Mouse (Mus musculus) limb, embryonic 13.5 days (tissue): ENCODE measurements around the gene Gm20390. TPM values are rescaled to one million over a fixed set of nuclear protein-coding genes. Genes with fewer than 3 reads are reported as not detected.

Experiments
- ATAC-seq: fragments of 200-750 bp; cut with Nextera tagmentation; 2 replicates; pipeline ENCODE4 v1.8.0; 2017; ENCODE audit warnings: low read depth, moderate number of reproducible peaks, moderate TSS enrichment; ENCODE audit not compliant: low FRiP score
- H3K27ac ChIP-seq: fragments of 300-500 bp; sonication (generic); 2 replicates; pipeline ENCODE4 v1.5.1; 2015; ENCODE audit warnings: inconsistent platforms, mild to moderate bottlenecking, moderate library complexity
- H3K27me3 ChIP-seq: fragments of 300-500 bp; sonication (generic); 2 replicates; pipeline ENCODE4 v1.6.1; 2015; ENCODE audit warnings: mild to moderate bottlenecking, inconsistent platforms
- H3K36me3 ChIP-seq: fragments of 300-500 bp; sonication (generic); 2 replicates; pipeline ENCODE4 v1.6.1; 2015; ENCODE audit warnings: inconsistent platforms, mild to moderate bottlenecking, moderate library complexity
- H3K4me1 ChIP-seq: fragments of 300-500 bp; sonication (generic); 2 replicates; pipeline ENCODE4 v1.6.1; 2015; ENCODE audit warnings: inconsistent platforms
- H3K4me2 ChIP-seq: fragments of 300-500 bp; sonication (generic); replicated peaks from 2 replicates; pipeline ENCODE4 v1.6.1; 2015; ENCODE audit warnings: inconsistent platforms, mild to moderate bottlenecking, moderate library complexity
- H3K4me3 ChIP-seq: fragments of 300-500 bp; sonication (generic); 2 replicates; pipeline ENCODE4 v1.5.1; 2015; ENCODE audit warnings: moderate library complexity, mild to moderate bottlenecking, inconsistent platforms
- H3K9ac ChIP-seq: fragments of 300-500 bp; sonication (generic); 2 replicates; pipeline ENCODE4 v1.6.1; 2015; ENCODE audit warnings: mild to moderate bottlenecking, inconsistent platforms
- H3K9me3 ChIP-seq: fragments of 300-500 bp; sonication (generic); 2 replicates; pipeline ENCODE4 v1.6.1; 2016; ENCODE audit warnings: inconsistent platforms
- WGBS: fragments of 180-500 bp; shearing (Covaris S2); methylation state at CpG from one replicate; pipeline ENCODE4 v1.1.7; 2015; 5-methylcytosine and 5-hydroxymethylcytosine counted together
- polyA plus RNA-seq: library from polyadenylated mRNA; unstranded; fragments of >200 nt; fragmentation: Nextera tagmentation; extraction: Ambion mirVana; gene quantifications from 2 replicates; pipeline ENCODE4 v1.2.1, GENCODE M21; 2015

Gm20390 gene
- polyA plus RNA-seq, 1 experiment from 2014 or later = 400 TPM

DNA sequence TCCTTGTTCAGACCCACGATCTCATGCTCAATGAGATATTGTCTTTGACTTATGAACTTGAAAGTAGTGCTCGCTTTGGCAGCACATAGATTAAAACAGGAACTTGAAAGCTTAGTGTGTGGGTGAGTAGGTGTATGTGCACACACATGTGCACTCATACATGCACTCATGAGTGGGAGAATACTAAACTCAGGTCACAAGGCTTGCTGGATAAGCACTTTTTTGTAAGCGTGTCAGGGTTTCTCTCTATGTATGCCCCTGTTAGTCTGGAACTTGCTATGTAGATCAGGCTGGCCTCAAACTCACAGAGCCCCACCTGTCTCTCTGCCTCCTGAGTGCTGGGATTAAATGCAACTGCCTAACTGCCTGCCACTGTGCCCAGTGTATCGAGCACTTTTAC is 18.9 kb upstream of the Gm20390 start:
- Histone ChIP-seq H3K4me3 (no peak overlapping the region), H3K4me2 (no peak overlapping the region), H3K36me3 (no peaks in the 10 kb centered on the region), H3K9me3 (no peaks in the 10 kb centered on the region), H3K4me1 (no peaks in the 10 kb centered on the region), H3K9ac (no peak overlapping the region), H3K27ac (no peak overlapping the region), H3K27me3 (no peaks in the 10 kb centered on the region)
- no peak for ATAC-seq
- 82% methylated on average over 4 of the region's 4 CpGs for WGBS

DNA sequence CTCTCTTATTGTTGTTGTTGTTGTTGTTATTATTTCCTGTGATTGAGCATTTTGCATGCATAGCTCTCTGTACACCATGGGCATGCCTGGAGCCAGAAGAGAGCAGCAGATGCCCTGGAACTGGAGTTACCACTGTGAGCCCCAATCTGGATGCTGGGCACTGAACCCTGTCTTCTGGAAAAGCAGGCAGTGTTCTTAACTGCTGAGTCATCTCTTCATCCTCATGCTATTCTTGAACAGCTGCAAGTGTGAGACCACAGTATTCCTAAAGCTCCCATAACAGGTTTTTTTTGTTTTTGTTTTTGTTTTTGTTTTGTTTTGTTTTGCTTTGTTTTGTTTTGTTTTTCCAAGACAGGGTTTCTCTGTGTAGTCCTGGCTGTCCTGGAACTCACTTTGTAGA is 18.2 kb upstream of the Gm20390 start:
- no peaks in the 10 kb centered on the region for H3K4me1 ChIP-seq
- no peak overlapping the region for H3K4me2 ChIP-seq
- no peaks in the 10 kb centered on the region for H3K9me3 ChIP-seq
- no peak for ATAC-seq
- H3K27ac ChIP-seq = no peak overlapping the region
- no peak overlapping the region for H3K9ac ChIP-seq
- H3K36me3 ChIP-seq = no peaks in the 10 kb centered on the region
- no peak overlapping the region for H3K4me3 ChIP-seq
- no peaks in the 10 kb centered on the region for H3K27me3 ChIP-seq

DNA sequence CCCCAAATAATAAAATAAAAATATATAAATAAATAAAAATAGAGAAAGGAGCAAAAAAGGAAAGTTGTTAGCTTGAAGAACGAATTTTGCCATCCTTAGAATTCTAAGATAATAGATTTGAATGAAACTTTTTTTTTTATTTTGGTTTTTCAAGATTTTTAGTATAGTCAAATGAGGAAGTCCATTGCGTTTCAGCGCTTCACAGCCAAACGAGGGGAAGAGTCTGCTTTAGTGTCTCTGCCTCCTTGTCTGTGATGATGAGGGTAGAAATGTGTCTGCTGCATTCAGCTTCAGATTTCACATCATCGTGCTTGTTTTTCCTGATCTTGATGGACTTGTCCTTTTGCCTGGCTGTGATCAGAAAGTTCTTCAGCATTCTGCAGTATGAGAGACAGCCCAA is 17.2 kb upstream of the Gm20390 start:
- no peak overlapping the region for H3K27ac ChIP-seq
- ATAC-seq = no peak
- 86% methylated on average over 5 of the region's 5 CpGs for WGBS

GRCm38 (mm10) chr11:93984619-93985018 is 16.5 kb upstream of the Gm20390 start:
- Histone ChIP-seq H3K27me3 (no peaks in the 10 kb centered on the region), H3K9me3 (no peaks in the 10 kb centered on the region), H3K4me3 (no peak overlapping the region), H3K4me1 (no peaks in the 10 kb centered on the region), H3K27ac (no peak overlapping the region), H3K9ac (no peak overlapping the region), H3K36me3 (no peaks in the 10 kb centered on the region), H3K4me2 (no peak overlapping the region)
- WGBS = 82% methylated on average over 3 of the region's 3 CpGs
- no peak for ATAC-seq

More for the DNA sequence above, 17.2 kb upstream of the Gm20390 start:
- Histone ChIP-seq H3K27me3 (no peaks in the 10 kb centered on the region), H3K36me3 (no peaks in the 10 kb centered on the region), H3K9ac (no peak overlapping the region), H3K9me3 (no peaks in the 10 kb centered on the region), H3K4me3 (no peak overlapping the region), H3K4me1 (no peaks in the 10 kb centered on the region), H3K4me2 (no peak overlapping the region)

DNA sequence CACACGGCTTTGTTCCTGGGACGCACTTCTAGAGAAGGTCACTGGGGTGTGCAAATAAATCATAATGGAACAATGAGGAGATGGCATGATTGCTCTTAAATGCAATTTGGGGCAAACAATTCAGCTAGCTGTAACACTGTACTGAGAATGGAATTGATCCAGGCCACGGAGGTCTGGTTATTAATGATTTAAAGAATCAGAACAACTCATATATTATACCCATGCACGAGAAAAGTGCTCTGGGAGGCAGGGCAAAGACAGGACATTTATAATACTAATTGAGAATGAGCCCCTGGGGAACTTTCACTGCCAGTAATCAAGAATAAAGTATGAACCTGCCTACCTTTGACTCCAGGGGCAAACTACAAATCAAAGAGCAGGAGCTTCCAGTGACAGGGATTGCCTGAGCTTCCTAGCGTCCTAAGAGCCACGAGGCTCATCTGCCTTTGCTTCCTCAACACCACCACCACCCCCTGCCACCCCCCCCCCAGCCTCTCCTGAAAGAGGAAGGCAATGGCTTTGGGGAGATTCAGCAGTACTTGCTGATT is 11.5 kb upstream of the Gm20390 start:
- Histone ChIP-seq H3K9ac (no peak overlapping the region), H3K4me2 (no peak overlapping the region), H3K4me1 (no peaks in the 10 kb centered on the region), H3K9me3 (no peaks in the 10 kb centered on the region), H3K27ac (no peak overlapping the region), H3K36me3 (no peaks in the 10 kb centered on the region), H3K4me3 (no peak overlapping the region), H3K27me3 (no peaks in the 10 kb centered on the region)
- ATAC-seq = no peak
- WGBS = 39% methylated on average over 6 of the region's 6 CpGs

DNA sequence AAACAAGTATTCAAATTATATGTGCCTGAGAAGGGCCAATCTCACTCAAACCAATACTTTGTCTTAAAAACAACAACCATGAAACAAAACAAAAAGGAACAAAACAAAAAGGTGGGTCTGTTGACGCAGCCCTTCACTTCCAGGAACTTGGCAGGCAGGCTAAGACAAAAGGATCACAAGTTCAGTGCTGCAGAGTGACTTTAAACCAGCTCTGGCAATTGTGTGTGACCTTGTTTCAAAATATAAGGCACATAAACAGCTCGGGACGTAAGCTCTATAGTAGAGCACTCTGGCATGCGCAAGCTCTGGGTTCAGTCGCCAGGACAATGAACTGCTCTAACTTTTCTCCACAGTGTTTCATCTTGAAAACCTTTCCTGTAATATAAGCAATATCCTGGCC is 4.9 kb upstream of the Gm20390 start:
- Histone ChIP-seq H3K36me3 (no peaks in the 10 kb centered on the region), H3K9me3 (no peaks in the 10 kb centered on the region), H3K4me2 (no peak overlapping the region), H3K9ac (no peak overlapping the region), H3K27me3 (no peaks in the 10 kb centered on the region), H3K4me3 (no peak overlapping the region), H3K27ac (no peak overlapping the region), H3K4me1 (peaks cover 8% of the 10 kb centered on the region)
- ATAC-seq = no peak
- 85% methylated on average over 5 of the region's 5 CpGs for WGBS

DNA sequence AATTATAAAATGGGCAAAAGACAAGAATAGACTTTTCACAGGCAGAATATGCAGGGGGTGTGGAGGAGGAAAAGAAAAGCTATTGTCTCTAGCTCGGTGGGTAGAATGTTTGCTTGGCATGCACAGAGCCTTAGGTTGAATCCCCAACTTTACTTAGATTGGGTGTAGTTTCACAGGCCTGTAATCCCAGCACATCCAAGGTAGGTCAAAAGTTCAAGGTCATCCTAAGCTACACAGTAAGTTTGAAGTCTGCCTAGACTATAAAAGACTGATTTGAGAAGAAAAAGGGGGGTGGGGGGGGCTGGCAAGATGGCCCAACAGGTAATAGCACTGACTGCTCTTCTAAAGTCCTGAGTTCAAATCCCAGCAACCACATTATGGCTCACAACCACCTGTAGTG is 1.7 kb upstream of the Gm20390 start:
- Histone ChIP-seq H3K9ac (no peak overlapping the region), H3K4me1 (peaks cover 16% of the 10 kb centered on the region), H3K4me2 (no peak overlapping the region), H3K27me3 (no peaks in the 10 kb centered on the region), H3K27ac (no peak overlapping the region), H3K9me3 (no peaks in the 10 kb centered on the region), H3K36me3 (peaks cover 11% of the 10 kb centered on the region), H3K4me3 (no peak overlapping the region)
- whole genome bisulfite sequencing = 81% methylated on average over 1 of the region's 1 CpGs
- no peak for ATAC-seq

GRCm38 (mm10) chr11:93969171-93969570 is 1.1 kb upstream of the Gm20390 start:
- peak overlapping the region; percentile 58; the same call in 1 of the 2 replicates for H3K4me2 ChIP-seq
- WGBS = 93% methylated on average over 6 of the region's 6 CpGs
- ATAC-seq = no peak

GRCm38 (mm10) chr11:93968848-93969128 is 695 bp upstream of the Gm20390 start:
- Histone ChIP-seq H3K9me3 (no peaks in the 10 kb centered on the region), H3K36me3 (peaks cover 21% of the 10 kb centered on the region), H3K27me3 (no peaks in the 10 kb centered on the region), H3K4me3 (peak overlapping the region; percentile 69), H3K9ac (peak overlapping the region; percentile 32; the same call in 1 of the 2 replicates), H3K4me1 (peaks cover 16% of the 10 kb centered on the region), H3K27ac (no peak overlapping the region), H3K4me2 (peak overlapping the region; percentile 58)
- ATAC-seq = no peak
- 44% methylated on average over 6 of the region's 6 CpGs for WGBS

More at GRCm38 (mm10) chr11:93969171-93969570, 1.1 kb upstream of the Gm20390 start:
- H3K4me1 ChIP-seq = peaks cover 16% of the 10 kb centered on the region
- no peaks in the 10 kb centered on the region for H3K27me3 ChIP-seq
- H3K4me3 ChIP-seq = no peak overlapping the region
- H3K27ac ChIP-seq = no peak overlapping the region
- no peaks in the 10 kb centered on the region for H3K9me3 ChIP-seq
- H3K36me3 ChIP-seq = peaks cover 17% of the 10 kb centered on the region
- H3K9ac ChIP-seq = peak overlapping the region; percentile 32; the same call in 1 of the 2 replicates

DNA sequence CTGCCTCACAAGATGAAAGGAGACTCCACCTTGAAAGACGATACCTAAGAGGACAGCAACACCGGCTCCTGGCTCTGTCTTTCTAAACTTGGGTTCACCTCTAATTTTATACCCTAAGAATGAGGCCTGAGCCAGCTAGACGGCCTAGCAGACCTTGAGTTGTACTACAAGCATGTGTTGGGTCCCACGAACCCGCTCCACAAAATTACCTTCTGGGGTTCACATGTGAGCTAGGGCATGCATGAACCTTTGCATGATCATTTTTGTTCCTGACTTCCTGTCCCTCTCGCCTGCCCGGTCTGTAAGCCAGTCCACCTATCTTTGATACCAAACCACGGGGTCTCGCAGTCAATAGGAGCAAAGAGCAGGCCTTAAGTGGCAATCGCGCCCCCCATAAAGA is 712 bp downstream of the Gm20390 start:
- Histone ChIP-seq H3K27me3 (no peaks in the 10 kb centered on the region), H3K36me3 (peaks cover 33% of the 10 kb centered on the region), H3K4me1 (peaks cover 16% of the 10 kb centered on the region), H3K4me2 (peak overlapping the region; percentile 90), H3K4me3 (peak overlapping the region; percentile 69), H3K27ac (peak overlapping the region; percentile 45; the same call in 1 of the 2 replicates), H3K9me3 (no peaks in the 10 kb centered on the region), H3K9ac (peak overlapping the region; percentile 79)
- 2% methylated on average over 11 of the region's 11 CpGs for WGBS
- ATAC-seq = no peak

DNA sequence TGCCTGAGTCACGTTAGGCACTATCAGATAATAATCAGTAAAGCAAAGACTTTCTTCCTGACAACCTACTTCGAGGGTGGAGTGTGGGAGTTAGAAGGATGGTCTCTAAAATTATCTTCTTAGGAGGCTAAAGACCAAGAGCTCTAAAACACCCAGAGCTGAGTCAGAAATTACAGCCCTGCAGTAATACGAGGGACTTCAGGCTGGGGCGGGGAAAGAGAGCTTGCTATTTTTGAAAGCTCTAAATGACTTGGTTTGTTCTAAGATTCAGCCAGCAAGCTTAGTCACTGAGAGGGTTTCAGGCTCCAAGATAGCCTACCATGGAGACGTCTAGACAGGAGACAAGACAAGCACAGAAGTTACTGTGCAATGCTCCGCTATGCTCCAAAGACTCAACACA is 2.7 kb downstream of the Gm20390 start:
- Histone ChIP-seq H3K9ac (no peak overlapping the region), H3K27ac (no peak overlapping the region), H3K4me2 (no peak overlapping the region), H3K27me3 (no peaks in the 10 kb centered on the region), H3K4me1 (peaks cover 16% of the 10 kb centered on the region), H3K4me3 (no peak overlapping the region), H3K36me3 (peaks cover 51% of the 10 kb centered on the region), H3K9me3 (no peaks in the 10 kb centered on the region)
- WGBS = 92% methylated on average over 6 of the region's 6 CpGs
- no peak for ATAC-seq

- Histone ChIP-seq H3K27ac (no peak overlapping the region), H3K9me3 (no peaks in the 10 kb centered on the region), H3K36me3 (peaks cover 73% of the 10 kb centered on the region), H3K27me3 (no peaks in the 10 kb centered on the region), H3K4me1 (peaks cover 9% of the 10 kb centered on the region), H3K4me3 (no peak overlapping the region), H3K4me2 (no peak overlapping the region), H3K9ac (no peak overlapping the region)
- 86% methylated on average over 4 of the region's 4 CpGs for WGBS
- no peak for ATAC-seq
Measured at GRCm38 (mm10) chr11:93963013-93963412, 5.1 kb downstream of the Gm20390 start.

GRCm38 (mm10) chr11:93961482-93961881 is 6.6 kb downstream of the Gm20390 start:
- no peak for ATAC-seq
- Histone ChIP-seq H3K9ac (no peak overlapping the region), H3K36me3 (peaks cover 79% of the 10 kb centered on the region), H3K27me3 (no peaks in the 10 kb centered on the region), H3K27ac (no peak overlapping the region), H3K4me3 (no peak overlapping the region), H3K4me2 (no peak overlapping the region), H3K4me1 (peaks cover 6% of the 10 kb centered on the region), H3K9me3 (no peaks in the 10 kb centered on the region)
- 91% methylated on average over 6 of the region's 6 CpGs for WGBS
